Mouse (Mus musculus): ENCODE measurements around the gene Calhm3.

Gene Calhm3

GRCm38 (mm10) chr19:47157664-47158063, at the start of gene Calhm3:
Gene Calhm3 (minus strand): TSS chr19:47157764.
- no peak for DNase-seq (ENCODE audit: low spot score)

DNA sequence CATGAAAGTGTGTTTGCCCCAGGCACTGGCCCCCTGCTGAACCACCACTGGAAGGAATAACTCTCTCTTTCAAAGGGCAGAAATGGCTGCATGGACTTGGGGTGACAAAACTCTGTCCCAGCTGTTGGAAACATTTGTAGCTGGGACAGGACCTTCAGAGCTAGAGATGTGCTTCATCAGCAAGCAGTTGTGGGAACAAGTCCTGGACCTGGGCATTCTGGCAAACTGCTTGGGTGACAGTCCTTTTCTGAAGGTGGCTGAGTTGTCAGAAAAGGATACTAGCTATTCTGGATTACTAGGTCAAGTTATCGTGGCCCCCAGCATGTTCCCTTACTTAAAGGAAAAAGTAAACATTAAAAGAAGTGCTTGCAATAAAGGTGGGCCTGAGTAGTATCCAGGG, 48.6 kb upstream of the Calhm3 start:
- DNase-seq (ENCODE audit: low spot score): no peak

DNA sequence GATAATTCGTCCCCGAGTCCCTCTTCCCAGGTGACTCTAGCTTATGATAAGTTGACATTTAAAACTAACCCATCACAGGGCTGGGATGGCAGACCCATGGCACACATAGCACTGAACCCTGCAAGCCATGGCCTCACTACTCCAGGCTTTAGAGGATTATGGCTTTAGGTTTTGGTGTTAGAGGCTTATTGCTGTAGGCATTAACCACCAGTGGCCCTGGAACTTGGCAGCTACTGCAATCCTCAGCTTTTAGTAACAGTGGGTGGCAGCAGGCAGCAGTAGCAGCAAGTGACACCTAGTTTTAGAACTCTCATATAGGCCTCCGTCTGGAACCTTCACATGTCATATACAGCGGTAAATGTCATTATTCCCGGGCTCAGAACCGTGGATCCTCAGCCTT, 47.1 kb upstream of the Calhm3 start:
- no peak for DNase-seq (ENCODE audit: low spot score)

GRCm38 (mm10) chr19:47203042-47203441, 45.5 kb upstream of the Calhm3 start:
- DNase-seq (ENCODE audit: low spot score): no peak

DNA sequence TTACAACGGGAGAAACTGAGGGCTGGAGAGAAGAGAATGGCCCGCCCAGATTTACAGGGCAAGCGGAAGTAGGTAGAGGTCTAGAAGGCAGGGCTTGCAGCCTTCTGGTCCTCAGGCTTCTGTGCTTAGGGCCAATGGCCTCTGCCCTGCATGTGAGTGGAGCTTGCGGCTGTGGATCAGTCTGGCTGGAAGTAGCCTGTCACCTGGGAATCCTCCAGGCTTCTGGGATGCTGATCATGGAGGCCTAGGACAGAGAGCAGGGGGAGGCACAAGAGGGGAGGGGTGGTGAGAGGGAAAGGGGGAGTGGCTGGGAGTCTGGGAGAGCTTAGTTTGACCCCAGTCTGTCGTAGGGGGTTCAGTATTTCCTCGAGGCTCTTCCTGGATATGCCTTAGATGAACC, 44.9 kb upstream of the Calhm3 start:
- DNase-seq (ENCODE audit: low spot score): no peak

DNA sequence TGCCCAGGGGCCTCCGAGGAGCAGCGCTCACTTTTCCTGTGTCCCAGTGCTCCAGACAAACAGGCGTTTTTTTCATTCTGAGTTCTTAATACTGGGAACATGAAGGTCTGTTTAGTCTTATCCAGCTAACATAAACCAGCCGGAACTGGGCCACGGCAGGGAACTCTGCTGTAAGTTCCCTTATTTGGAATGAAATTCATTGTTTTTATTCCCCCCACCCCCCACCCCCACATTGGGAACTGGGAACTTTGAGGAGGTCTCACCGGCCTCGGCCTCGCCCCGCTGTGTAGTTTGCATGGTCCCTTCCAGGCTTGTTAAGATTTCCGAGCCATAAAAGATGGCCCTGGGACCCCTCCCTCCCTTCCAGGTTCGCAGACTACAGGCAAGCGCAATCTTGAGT, 44.4 kb upstream of the Calhm3 start:
- no peak for DNase-seq (ENCODE audit: low spot score)

DNA sequence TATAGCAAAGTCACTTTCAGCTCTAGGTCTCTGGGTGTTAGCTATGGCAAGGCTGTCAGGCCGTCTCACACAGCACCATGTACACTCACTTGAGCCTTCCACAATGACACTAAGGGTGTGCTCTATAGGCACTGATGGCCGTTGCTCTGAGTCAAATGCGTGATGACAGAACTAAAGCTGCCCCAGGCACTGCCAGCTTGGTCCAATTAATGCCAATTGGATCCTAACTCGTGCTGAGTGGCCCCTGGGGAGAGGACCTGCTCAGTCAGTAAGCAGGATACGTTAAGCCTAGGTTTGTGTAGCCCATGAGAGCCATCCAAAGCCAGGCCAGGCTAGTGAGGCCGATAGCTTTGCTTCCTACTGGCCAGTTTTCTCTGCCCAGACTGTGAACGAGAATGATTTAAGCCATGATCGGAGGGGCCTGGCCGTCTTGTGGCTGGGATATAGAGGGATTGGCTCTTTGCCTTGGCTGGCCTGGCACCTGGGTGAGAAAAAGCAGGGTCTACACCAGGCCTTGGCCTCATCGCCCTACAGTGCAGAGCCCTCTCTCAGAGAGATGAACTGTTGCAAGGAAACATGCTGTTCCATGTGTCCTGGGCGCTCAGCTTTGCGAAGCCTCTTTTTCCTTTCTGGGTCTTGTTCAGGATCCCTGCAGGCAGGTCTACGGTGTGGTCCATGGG, 41.2 kb upstream of the Calhm3 start:
- DNase-seq (ENCODE audit: low spot score): no peak

GRCm38 (mm10) chr19:47192158-47192557, 34.6 kb upstream of the Calhm3 start:
- DNase-seq (ENCODE audit: low spot score): no peak

DNA sequence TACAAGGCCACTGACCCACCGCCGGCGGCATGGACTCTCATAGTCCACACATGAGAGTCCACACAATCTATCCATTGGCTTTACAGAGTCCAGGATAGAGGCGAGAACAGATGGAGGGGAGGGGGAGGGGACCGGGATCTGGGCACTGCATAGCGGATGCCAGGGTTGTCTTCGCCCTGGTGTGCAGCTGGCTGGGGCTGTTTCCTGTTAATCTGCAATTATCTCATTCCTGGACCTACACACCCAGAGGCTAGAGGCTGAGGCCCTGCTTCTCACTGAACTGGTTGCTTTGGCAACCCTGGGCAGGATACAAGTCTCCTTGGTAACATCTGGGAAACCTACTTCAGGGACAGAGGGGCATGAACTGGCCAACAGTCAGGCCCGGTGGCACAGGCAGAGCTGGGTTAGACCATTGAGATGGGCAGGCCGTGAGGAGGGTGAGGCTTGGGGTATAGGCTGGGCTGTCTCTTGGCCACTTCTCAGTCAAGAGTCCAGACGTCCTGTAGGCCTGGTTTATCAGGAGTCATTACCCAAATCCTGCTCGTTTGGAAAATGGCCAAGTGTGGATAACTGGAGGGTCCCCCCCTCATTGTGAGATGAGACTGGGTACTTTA, 31.1 kb upstream of the Calhm3 start:
- DNase-seq (ENCODE audit: low spot score): no peak

DNA sequence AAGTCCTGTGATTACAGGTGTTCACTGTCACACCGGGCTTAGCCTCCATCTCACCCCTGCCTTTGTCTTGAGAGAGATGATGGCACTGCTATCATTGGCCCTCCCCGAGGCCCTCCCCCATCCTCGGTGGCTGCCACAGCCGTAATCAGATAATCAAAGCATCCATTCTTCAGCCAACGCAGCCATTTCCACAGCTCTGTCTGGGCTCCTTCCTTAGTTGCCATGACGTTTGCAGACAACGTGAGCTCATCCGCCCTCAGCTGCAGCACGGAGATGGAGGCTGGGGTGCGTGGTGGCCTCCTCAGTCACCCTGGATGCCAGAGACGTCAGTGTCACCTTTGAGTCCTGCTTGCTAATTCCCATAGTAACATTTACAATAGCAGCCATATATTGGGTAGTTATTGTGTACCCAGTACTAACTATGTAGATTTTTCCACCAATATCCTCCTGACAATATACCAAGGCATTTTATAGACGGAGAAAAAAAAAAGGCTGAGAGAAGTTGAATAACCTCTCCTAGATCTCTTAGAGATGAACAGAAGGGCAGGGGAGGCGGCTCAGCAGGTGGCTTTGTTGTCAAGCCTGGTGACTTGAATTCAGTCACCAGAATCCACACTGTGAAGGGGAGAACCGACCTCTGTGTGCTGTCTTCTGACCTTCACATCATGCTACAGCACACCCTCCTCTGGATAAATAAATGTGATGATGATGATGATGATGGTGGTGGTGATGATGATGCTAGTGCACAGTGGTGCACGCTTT, 29.1 kb upstream of the Calhm3 start:
- DNase-seq (ENCODE audit: low spot score): no peak

DNA sequence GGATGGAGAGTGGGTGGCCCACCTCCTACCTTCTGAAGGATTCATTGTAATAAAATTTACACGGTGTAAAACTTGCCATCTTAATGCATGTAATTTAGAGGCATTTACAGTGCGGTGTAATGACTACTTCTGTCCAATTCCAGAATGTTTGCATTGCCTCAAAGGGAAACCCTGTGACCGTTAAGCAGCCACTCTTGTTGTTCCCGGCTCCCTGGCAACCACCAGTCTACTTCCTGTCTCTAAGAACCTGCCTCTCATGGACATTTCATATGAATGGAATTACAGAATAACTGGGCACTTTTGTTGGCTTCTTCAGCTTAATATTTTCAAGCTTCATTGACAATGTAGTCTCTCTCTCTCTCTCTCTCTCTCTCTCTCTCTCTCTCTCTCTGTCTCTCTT, 27.2 kb upstream of the Calhm3 start:
- no peak for DNase-seq (ENCODE audit: low spot score)

DNA sequence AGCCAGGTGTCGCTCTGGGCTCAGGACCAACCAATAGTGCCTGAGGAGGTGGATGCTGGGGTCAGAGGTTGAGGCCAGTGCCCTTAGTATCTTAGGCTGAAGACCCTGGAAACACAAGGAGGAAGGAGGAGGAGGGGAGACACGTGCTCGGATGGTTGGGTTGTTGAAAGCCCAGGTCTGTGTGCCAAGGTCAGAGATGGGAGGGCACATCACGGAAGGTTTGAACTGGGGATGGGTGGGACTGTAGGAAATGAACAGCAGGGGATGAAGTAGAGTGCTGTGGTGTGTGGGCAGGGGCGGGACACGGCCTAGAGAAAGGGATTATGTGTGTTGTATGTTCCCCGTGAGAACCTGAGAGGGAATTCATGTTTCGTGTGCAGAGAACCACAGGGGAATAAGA, 26.7 kb upstream of the Calhm3 start:
- no peak for DNase-seq (ENCODE audit: low spot score)

DNA sequence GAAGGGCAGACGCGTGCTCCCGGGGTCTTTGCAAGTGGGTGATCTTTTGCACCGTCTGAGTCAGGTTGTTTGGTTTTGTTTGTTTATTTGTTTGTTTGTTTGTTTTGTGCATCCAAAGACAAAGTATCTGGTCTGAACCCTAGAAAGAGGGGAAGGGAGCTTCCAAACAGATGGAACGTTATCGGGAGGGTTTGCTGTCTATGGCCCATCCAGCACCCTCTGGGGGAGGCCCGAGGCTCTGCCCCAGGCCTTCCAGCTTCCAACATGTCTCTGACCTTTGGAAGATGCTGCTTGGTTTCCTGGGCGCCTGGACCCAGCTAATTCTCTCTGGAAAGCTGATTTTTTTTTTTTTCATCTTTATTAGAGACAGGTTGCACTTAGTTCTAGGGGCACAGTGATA, 22.4 kb upstream of the Calhm3 start:
- DNase-seq (ENCODE audit: low spot score): no peak

GRCm38 (mm10) chr19:47179272-47179809, 21.8 kb upstream of the Calhm3 start:
- no peak for DNase-seq (ENCODE audit: low spot score)

DNA sequence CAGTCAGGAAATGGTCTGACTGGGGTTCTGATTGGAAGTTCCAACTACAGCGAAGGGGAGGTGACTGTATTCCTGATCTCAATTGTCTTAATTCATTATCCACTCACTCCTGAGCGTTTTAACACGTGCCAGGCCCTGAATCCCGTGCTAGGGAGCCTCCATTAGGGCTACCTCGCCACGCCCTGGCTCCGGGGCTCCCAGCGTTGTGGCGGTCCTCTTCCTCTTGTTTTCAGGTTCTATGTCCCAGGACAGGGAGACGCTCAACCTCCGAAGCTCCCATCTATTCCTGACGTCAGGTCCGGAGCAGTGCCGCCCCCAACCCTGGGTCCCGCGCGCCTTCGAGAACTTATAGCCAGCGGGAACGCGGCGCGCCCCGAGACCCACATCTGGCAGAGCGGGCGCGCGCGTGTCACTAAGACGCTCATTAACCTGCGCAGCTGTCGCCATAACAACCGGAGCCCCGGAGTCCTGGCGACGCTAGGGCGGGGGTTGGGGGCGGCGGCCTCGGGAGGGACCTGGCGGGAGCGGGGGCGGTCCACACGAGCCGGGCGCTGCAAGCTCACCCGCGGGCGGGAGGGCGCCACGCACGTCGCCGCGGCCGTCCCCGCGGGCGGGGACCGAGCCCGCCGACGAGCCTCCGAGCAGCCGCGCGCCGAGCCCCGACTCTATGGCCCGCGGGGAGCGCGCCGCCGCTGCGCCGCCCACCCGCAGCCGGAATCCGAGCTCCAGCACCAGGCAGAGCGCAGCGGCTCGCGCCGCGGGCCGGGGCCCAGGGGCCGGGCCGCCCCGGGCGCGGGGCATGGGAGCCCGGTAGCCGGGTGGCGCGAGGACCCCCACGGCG, 21.1 kb upstream of the Calhm3 start, which contains the start of gene Neurl1a:
Gene Neurl1a, plus strand, starts transcription at position 390 of the 841 bp plus-strand sequence.
- DNase-seq (ENCODE audit: low spot score): peak; percentile 5

DNA sequence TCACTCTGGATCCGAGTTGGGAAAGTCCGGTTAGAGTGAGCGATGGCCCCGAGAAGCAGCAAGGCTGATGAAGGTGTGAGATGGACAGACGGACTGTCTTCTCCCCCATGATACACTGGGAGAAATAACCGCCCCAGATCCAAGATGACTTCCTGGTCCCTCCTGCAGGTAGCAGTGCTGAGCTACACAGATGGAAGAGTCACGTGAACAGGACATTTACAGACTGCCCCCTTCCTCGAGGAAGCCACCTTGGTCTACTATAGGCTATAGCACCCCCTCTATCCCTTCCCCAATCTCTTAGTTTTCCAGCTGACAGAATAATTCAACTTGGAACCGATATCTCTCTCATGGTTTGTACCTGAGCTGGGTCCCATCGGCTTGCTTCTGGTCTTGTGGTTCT, 20.4 kb upstream of the Calhm3 start:
- no peak for DNase-seq (ENCODE audit: low spot score)

GRCm38 (mm10) chr19:47176916-47177505, 19.4 kb upstream of the Calhm3 start:
- DNase-seq (ENCODE audit: low spot score): no peak

DNA sequence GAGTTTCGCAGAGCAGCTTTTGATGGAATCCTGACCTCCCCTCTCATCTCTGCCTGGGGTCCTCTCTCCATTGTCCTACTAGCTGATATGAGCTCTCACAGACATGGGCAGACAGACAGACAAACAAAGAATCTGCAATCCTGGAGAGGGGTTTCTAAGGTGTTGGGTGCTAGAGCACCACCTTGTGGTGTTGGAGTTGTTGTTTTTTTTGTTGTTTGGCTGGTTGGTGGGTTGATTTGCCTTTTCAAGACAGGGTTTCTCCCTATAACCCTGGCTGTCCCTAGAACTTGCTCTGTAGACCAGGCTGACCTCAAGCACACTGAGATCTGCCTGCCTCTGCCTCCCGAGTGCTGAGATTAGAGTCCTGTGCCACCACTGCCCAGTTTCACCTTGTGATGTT, 17.9 kb upstream of the Calhm3 start:
- no peak for DNase-seq (ENCODE audit: low spot score)

DNA sequence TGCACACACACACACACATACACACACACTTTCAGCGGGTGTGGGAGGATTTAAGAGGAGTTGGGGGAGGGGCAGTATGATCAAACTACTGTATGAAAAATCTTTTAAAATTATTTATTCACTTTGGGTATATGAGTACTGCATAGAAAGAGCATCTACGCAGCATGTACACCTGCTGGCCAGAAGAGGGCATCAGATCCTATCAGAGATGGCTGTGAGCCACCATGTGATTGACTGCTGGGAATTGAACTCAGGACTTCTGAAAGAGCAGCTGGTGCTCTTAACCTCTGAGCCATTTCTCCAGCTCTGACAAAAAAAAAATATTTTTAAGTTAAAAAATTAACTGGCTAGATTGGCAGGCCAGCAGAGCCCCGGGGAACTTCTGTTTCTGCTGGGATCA, 17.0 kb upstream of the Calhm3 start:
- no peak for DNase-seq (ENCODE audit: low spot score)

GRCm38 (mm10) chr19:47168793-47169412, 11.3 kb upstream of the Calhm3 start:
- peak; percentile 67 for DNase-seq (ENCODE audit: low spot score)

GRCm38 (mm10) chr19:47168223-47168622, 10.7 kb upstream of the Calhm3 start:
- DNase-seq (ENCODE audit: low spot score): peak; percentile 22
